Mouse (Mus musculus): ENCODE data around the gene Slc29a2.

Gene Slc29a2

GRCm38 (mm10) chr19:5060365-5061330, 37.0 kb downstream of the Slc29a2 start:
- peak in 1 of 2 experiments; percentile 35 for DNase-seq

GRCm38 (mm10) chr19:5062041-5062440, 38.4 kb downstream of the Slc29a2 start:
- no peak for DNase-seq

- DNase-seq = peak in 1 of 2 experiments; percentile 28
Measured at GRCm38 (mm10) chr19:5062446-5062845, 38.8 kb downstream of the Slc29a2 start.

- DNase-seq = peak in 1 of 2 experiments; percentile 31
Measured at GRCm38 (mm10) chr19:5065104-5065503, 41.4 kb downstream of the Slc29a2 start.

- DNase-seq = peak in 1 of 2 experiments; percentile 34
Measured at GRCm38 (mm10) chr19:5067040-5067799, 43.6 kb downstream of the Slc29a2 start.

GRCm38 (mm10) chr19:5067867-5068569, 44.4 kb downstream of the Slc29a2 start, which contains the start of gene Cd248:
Gene Cd248, plus strand, starts transcription at chr19:5068078.
- DNase-seq = peak; percentile 73 to 86

- DNase-seq = peak; percentile 35 to 43
Measured at GRCm38 (mm10) chr19:5068570-5069234, 45.0 kb downstream of the Slc29a2 start.

GRCm38 (mm10) chr19:5069486-5069885, 45.8 kb downstream of the Slc29a2 start:
- DNase-seq = peak in 1 of 2 experiments; percentile 24

- peak in 1 of 2 experiments; percentile 29 for DNase-seq
Measured at GRCm38 (mm10) chr19:5069978-5070377, 46.3 kb downstream of the Slc29a2 start.

GRCm38 (mm10) chr19:5071077-5071476, 47.4 kb downstream of the Slc29a2 start:
- DNase-seq = peak in 1 of 2 experiments; percentile 39

GRCm38 (mm10) chr19:5071545-5072369, 48.1 kb downstream of the Slc29a2 start:
- DNase-seq = peak; percentile 69 to 86

- peak in 1 of 2 experiments; percentile 26 for DNase-seq
Measured at GRCm38 (mm10) chr19:5072389-5073019, 48.8 kb downstream of the Slc29a2 start.

GRCm38 (mm10) chr19:5073028-5073427, 49.4 kb downstream of the Slc29a2 start:
- peak; percentile 69 to 83 for DNase-seq

GRCm38 (mm10) chr19:5073518-5073917, 49.9 kb downstream of the Slc29a2 start:
- DNase-seq = no peak

GRCm38 (mm10) chr19:5079279-5079678, 55.6 kb downstream of the Slc29a2 start:
- DNase-seq = no peak

Measured in kidney, postnatal 25 days (tissue).